Mouse (Mus musculus): ENCODE results near the gene Pds5b.
"Not testable (repeated sequence)": the region's sequence is repeated elsewhere in the genome, so short reads cannot be mapped to it uniquely, and the experiment has no call there.

- TF ChIP-seq POLR2A (IDR thresholded peaks at IDR 0.05; ENCODE audit: control insufficient read depth, extremely low read depth, insufficient read depth, low read length, poor library complexity); CTCF (IDR thresholded peaks at IDR 0.05; ENCODE audit: borderline replicate concordance, control insufficient read depth, extremely low read depth, insufficient read depth, low read length, poor library complexity): not testable (repeated sequence)
Measured at GRCm38 (mm10) chr5:150706651-150707050, 33.1 kb downstream of the Pds5b start.
